Mouse (Mus musculus) kidney, postnatal 25 days (tissue): ENCODE results near the gene Per3.

Source experiments
- DNase-seq, 2 experiments: peaks; one replicate each; pipeline ENCODE4 v3.0.0; 2021; ENCODE audit warnings: mixed read lengths in 2 of 2

The Per3 gene

GRCm38 (mm10) chr4:151044037-151044943, at the start of gene Per3:
TSS of gene Per3 (minus strand) at chr4:151044665.
- DNase-seq, result peak; percentile 99

GRCm38 (mm10) chr4:151089270-151089669, 44.8 kb upstream of the Per3 start, which contains the start of gene Gm13090:
TSS of gene Gm13090 (plus strand) at chr4:151089570.
- no peak for DNase-seq

GRCm38 (mm10) chr4:151088819-151089218, 44.4 kb upstream of the Per3 start:
- DNase-seq, result no peak

- no peak for DNase-seq
Measured at GRCm38 (mm10) chr4:151087358-151087757, 42.9 kb upstream of the Per3 start.

GRCm38 (mm10) chr4:151083027-151083426, 38.6 kb upstream of the Per3 start:
- no peak for DNase-seq

GRCm38 (mm10) chr4:151081977-151082376, 37.5 kb upstream of the Per3 start:
- no peak for DNase-seq

GRCm38 (mm10) chr4:151081355-151081754, 36.9 kb upstream of the Per3 start:
- DNase-seq, result no peak

GRCm38 (mm10) chr4:151074817-151075216, 30.4 kb upstream of the Per3 start:
- no peak for DNase-seq

GRCm38 (mm10) chr4:151073108-151073744, 28.8 kb upstream of the Per3 start:
- peak; percentile 66 to 87 for DNase-seq

- DNase-seq, result no peak
Measured at GRCm38 (mm10) chr4:151070962-151071361, 26.5 kb upstream of the Per3 start.

- DNase-seq, result no peak
Measured at GRCm38 (mm10) chr4:151068751-151069150, 24.3 kb upstream of the Per3 start.

- DNase-seq, result no peak
Measured at GRCm38 (mm10) chr4:151059566-151059965, 15.1 kb upstream of the Per3 start.

GRCm38 (mm10) chr4:151058634-151059033, 14.2 kb upstream of the Per3 start:
- DNase-seq, result no peak

GRCm38 (mm10) chr4:151057347-151058321, 13.2 kb upstream of the Per3 start, which contains the start of gene Vamp3:
TSS of gene Vamp3 (minus strand) at chr4:151057963.
- peak; percentile 99 to 100 for DNase-seq

- no peak for DNase-seq
Measured at GRCm38 (mm10) chr4:151051162-151051561, 6.7 kb upstream of the Per3 start.

GRCm38 (mm10) chr4:151046524-151046923, 2.1 kb upstream of the Per3 start:
- DNase-seq, result no peak

- DNase-seq, result peak; percentile 14 to 80
Measured at GRCm38 (mm10) chr4:151044944-151045570, 592 bp upstream of the Per3 start.

- peak; percentile 37 to 61 for DNase-seq
Measured at GRCm38 (mm10) chr4:151043281-151043680, 1.2 kb downstream of the Per3 start.

GRCm38 (mm10) chr4:151041506-151041905, 3.0 kb downstream of the Per3 start:
- DNase-seq, result no peak

- no peak for DNase-seq
Measured at GRCm38 (mm10) chr4:151037800-151038199, 6.7 kb downstream of the Per3 start.

- DNase-seq, result no peak
Measured at GRCm38 (mm10) chr4:151036521-151036920, 7.9 kb downstream of the Per3 start.

- peak in 1 of 2 experiments; percentile 43 for DNase-seq
Measured at GRCm38 (mm10) chr4:151027001-151027400, 17.5 kb downstream of the Per3 start.
